Mouse (Mus musculus) midbrain, postnatal 0 days (tissue): ENCODE measurements around the gene Fggy. TPM values are rescaled to one million over a fixed set of nuclear protein-coding genes. Genes with fewer than 3 reads are reported as not detected.

Source experiments
- ATAC-seq: fragments of 200-750 bp; cut with Nextera tagmentation; 2 replicates; pipeline ENCODE4 v1.8.0; 2017; ENCODE audit warnings: moderate number of reproducible peaks, mild to moderate bottlenecking, moderate TSS enrichment, moderate library complexity; ENCODE audit not compliant: low FRiP score
- DNase-seq: peaks from one replicate; pipeline ENCODE4 v3.0.0-alpha.2; 2015; ENCODE audit warnings: low spot score
- H3K27ac ChIP-seq: fragments of 300-500 bp; sonication (generic); 2 replicates; pipeline ENCODE4 v1.5.1; 2014; ENCODE audit warnings: low read depth, mild to moderate bottlenecking, low read length, mixed read lengths
- H3K27me3 ChIP-seq: fragments of 300-500 bp; sonication (generic); 2 replicates; pipeline ENCODE4 v1.6.1; 2014; ENCODE audit warnings: low read length, control low read depth, mixed read lengths; ENCODE audit not compliant: insufficient read depth
- H3K36me3 ChIP-seq: fragments of 300-500 bp; sonication (generic); 2 replicates; pipeline ENCODE4 v1.6.1; 2014; ENCODE audit warnings: low read length, control low read depth, mixed read lengths; ENCODE audit not compliant: insufficient read depth
- H3K4me1 ChIP-seq: fragments of 300-500 bp; sonication (generic); 2 replicates; pipeline ENCODE4 v1.6.1; 2014; ENCODE audit warnings: mild to moderate bottlenecking, control low read depth, antibody characterized with exemption, low read length, mixed read lengths; ENCODE audit not compliant: insufficient read depth
- H3K4me2 ChIP-seq: fragments of 300-500 bp; sonication (generic); 2 replicates; pipeline ENCODE4 v1.6.1; 2014; ENCODE audit warnings: low read depth, mild to moderate bottlenecking, low read length, mixed read lengths; ENCODE audit not compliant: poor library complexity, severe bottlenecking
- H3K4me3 ChIP-seq: fragments of 300-500 bp; sonication (generic); 2 replicates; pipeline ENCODE4 v1.5.1; 2014; ENCODE audit warnings: low read depth, mild to moderate bottlenecking, low read length, moderate library complexity
- H3K9ac ChIP-seq: fragments of 300-500 bp; sonication (generic); replicated peaks from 2 replicates; pipeline ENCODE4 v1.6.1; 2014; ENCODE audit warnings: mild to moderate bottlenecking, low read length, moderate library complexity, mixed read lengths; ENCODE audit not compliant: poor library complexity, severe bottlenecking
- H3K9me3 ChIP-seq: fragments of 300-500 bp; sonication (generic); 2 replicates; pipeline ENCODE4 v1.6.1; 2016; ENCODE audit warnings: low read length, control low read depth
- CTCF ChIP-seq: IDR thresholded peaks from 2 replicates; pipeline ENCODE4 v1.5.1; 2016; ENCODE audit warnings: antibody characterized with exemption, mild to moderate bottlenecking
- WGBS: fragments of 180-500 bp; shearing (Covaris S2); extraction: QIAGEN DNeasy Blood & Tissue Kit; methylation state at CpG from one replicate; pipeline ENCODE4 v1.1.7; 2014; 5-methylcytosine and 5-hydroxymethylcytosine counted together
- polyA plus RNA-seq: library from polyadenylated mRNA; unstranded; fragments of >200 nt; fragmentation: Nextera tagmentation; extraction: Ambion mirVana; gene quantifications from 2 replicates; pipeline ENCODE4 v1.2.1, GENCODE M21; 2015
- total RNA-seq: library from RNA; depleted of rRNA; stranded (reverse); fragments of >200 nt; gene quantifications from 2 replicates; pipeline ENCODE4 v1.2.3, GENCODE M21; 2014

Gene Fggy
- total and polyA plus RNA-seq, 2 experiments from 2014 or later: 5.8 to 6.2 TPM

DNA sequence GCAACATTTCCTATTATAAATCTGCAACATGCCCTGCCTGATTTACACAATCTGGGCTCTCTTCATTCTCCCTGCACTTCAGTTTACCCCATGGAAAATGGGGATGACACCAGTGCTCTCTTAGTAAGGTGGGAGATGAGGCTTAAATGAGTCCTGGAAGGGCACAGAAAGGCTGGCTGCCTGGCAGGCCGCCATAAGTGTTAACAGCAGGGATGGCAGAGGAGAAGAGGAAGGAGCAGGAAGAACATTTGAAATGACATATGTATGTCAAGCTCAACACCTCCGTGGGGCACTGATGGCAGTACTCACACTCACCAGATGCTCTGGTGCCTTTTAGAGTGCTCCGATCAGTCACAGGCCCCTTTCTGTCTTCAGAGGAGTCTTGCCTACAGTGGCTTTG is 308.6 kb downstream of the Fggy start:
- Histone ChIP-seq H3K36me3 (no peaks in the 10 kb centered on the region), H3K4me1 (no peaks in the 10 kb centered on the region), H3K27ac (no peak overlapping the region), H3K9me3 (no peaks in the 10 kb centered on the region), H3K4me3 (no peak overlapping the region), H3K27me3 (no peaks in the 10 kb centered on the region), H3K9ac (no peak overlapping the region), H3K4me2 (no peak overlapping the region)
- 47% methylated on average over 3 of the region's 3 CpGs for WGBS
- ATAC-seq (no peak), DNase-seq (peak; percentile 17)
- no peak for TF ChIP-seq CTCF

DNA sequence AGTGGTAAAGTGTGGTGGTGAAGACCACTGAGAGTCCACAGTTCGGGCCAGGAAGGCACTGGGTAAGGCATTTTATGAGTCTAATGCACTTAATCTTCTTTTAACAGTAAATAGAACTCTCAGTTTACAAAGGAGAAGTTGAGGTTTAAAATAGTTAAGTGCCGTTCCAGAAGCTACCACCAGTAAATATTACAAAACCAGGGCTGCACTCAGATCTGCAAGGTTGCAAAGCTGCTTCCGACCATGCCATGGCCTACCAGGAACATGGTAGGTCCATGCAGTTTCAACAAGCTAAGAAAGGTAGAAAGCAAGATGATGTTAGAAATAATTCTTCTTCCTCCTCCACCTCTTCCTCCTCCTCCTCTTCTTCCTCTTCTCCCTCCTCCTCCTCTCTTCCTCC is 309.8 kb downstream of the Fggy start:
- Histone ChIP-seq H3K4me1 (no peaks in the 10 kb centered on the region), H3K4me2 (no peak overlapping the region), H3K36me3 (no peaks in the 10 kb centered on the region), H3K4me3 (no peak overlapping the region), H3K9me3 (no peaks in the 10 kb centered on the region), H3K9ac (no peak overlapping the region), H3K27ac (no peak overlapping the region), H3K27me3 (no peaks in the 10 kb centered on the region)
- ATAC-seq: no peak
- 91% methylated on average over 3 of the region's 3 CpGs for WGBS
- no peak for DNase-seq
- TF ChIP-seq CTCF: no peak

DNA sequence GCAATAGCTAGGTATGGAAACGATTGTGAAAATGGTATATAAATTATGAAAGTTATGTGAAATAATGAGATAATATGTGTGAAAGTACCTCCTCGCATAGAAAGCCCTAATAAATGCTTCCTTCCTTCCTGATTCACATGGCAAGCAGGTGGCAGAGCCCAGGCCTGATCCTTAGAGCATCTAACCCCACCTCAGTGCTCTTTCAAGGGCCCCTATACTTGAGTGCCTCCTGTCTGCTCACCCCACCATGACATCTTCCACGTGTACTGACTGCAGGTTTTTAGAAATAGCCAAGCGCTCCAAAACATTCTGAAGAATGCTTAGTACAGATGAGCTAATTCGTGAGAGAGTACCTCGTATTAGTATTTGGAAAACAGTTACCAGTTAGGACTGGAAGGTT is 311.0 kb downstream of the Fggy start:
- no peaks in the 10 kb centered on the region for H3K4me1 ChIP-seq
- ATAC-seq: no peak
- WGBS: 84% methylated on average over 6 of the region's 6 CpGs

DNA sequence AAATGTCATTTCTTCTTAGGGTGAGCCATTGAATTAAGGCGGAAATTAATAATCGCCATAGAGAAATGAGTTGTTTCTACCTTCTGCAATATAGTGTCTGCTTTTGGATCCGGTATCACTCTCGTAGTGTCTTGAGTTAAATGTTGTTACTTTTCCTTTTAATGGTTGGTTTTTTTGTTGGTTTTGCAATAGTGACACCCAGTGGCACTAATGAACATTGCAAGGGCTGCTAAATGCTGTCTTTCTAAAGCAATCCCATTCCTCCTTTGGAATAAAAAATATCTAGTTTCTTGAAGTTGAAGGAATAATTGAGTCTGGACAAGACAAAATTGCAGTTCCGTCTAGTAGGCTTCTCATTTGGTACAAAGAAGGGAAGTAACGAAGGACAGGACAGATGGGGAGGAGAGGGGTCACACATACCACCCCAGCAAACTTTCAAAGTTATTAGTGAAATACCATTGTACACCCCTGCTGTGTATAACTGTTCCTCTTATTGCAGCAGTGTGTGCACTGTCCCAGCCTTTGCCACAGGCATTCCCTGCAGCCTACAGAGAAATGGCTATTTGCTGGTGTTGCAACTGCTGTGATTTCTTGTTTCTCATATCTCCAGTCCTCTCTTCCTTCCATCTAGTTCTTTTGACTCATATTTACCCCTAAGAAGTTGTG is 314.0 kb downstream of the Fggy start:
- no peak overlapping the region for H3K27ac ChIP-seq
- no peaks in the 10 kb centered on the region for H3K27me3 ChIP-seq
- WGBS: 33% methylated on average over 6 of the region's 6 CpGs
- no peak overlapping the region for H3K4me2 ChIP-seq
- H3K36me3 ChIP-seq: no peaks in the 10 kb centered on the region
- H3K4me1 ChIP-seq: no peaks in the 10 kb centered on the region
- no peak overlapping the region for H3K9ac ChIP-seq
- no peaks in the 10 kb centered on the region for H3K9me3 ChIP-seq
- no peak overlapping the region for H3K4me3 ChIP-seq
- DNase-seq (peak; percentile 71), ATAC-seq (peak; percentile 42; the same call in 1 of the 2 replicates)
- TF ChIP-seq CTCF: peak; percentile 95

More for the DNA sequence above, 311.0 kb downstream of the Fggy start:
- H3K36me3 ChIP-seq: no peaks in the 10 kb centered on the region
- no peaks in the 10 kb centered on the region for H3K9me3 ChIP-seq
- no peak; the same call in 1 of the 2 replicates for TF ChIP-seq CTCF
- H3K27me3 ChIP-seq: no peaks in the 10 kb centered on the region
- DNase-seq: no peak
- H3K4me3 ChIP-seq: no peak overlapping the region
- no peak overlapping the region for H3K27ac ChIP-seq
- no peak overlapping the region for H3K9ac ChIP-seq
- H3K4me2 ChIP-seq: no peak overlapping the region

DNA sequence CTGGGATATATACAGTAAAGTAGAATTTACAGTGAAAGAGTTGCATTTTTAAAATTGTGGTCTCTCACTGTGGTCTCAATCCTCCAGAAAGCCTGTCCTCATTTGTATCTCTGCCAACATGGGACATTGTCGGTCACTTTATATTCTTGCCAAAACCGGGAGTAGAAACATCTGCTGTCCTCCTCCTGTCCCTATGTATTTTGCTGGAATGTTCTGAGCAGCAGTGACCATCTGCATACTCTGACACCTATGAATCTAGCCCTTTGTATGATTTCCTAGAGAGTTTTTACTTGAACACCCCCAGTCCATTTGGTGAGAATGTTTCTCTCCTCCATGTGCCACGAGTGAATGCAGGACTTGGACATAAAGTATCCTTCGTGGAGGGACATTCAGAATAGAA is 318.6 kb downstream of the Fggy start:
- H3K4me1 ChIP-seq: no peaks in the 10 kb centered on the region
- no peaks in the 10 kb centered on the region for H3K27me3 ChIP-seq
- H3K9ac ChIP-seq: no peak overlapping the region
- no peak overlapping the region for H3K4me2 ChIP-seq
- H3K27ac ChIP-seq: no peak overlapping the region
- 88% methylated on average over 4 of the region's 4 CpGs for whole genome bisulfite sequencing
- no peaks in the 10 kb centered on the region for H3K36me3 ChIP-seq
- no peak for ATAC-seq
- H3K4me3 ChIP-seq: no peak overlapping the region
- no peak for TF ChIP-seq CTCF
- no peak for DNase-seq
- no peaks in the 10 kb centered on the region for H3K9me3 ChIP-seq

DNA sequence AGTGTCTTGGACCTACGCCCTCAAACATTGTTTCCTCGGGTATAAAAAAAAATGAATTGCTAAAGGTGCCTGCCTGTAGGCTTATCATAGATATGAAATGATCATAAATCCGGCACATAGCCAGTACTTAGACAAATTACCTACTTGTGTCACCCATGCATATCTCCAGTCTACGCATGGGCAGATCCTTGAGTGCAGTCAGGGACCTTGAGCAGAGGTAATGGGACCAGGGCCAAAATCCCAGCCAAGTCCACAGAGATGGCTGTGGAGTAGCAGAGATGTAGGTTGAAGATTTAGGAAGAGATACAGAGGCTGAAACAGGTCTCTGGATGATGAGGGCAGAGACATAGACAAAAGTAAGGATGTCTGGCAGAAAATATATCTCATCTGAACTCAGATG is 320.1 kb downstream of the Fggy start:
- Histone ChIP-seq H3K36me3 (no peaks in the 10 kb centered on the region), H3K4me1 (no peaks in the 10 kb centered on the region), H3K4me2 (no peak overlapping the region), H3K9me3 (no peaks in the 10 kb centered on the region), H3K4me3 (no peak overlapping the region), H3K9ac (no peak overlapping the region), H3K27me3 (no peaks in the 10 kb centered on the region), H3K27ac (no peak overlapping the region)
- 91% methylated on average over 4 of the region's 4 CpGs for WGBS
- no peak for TF ChIP-seq CTCF
- ATAC-seq (no peak), DNase-seq (no peak)
